Comparison of ENCODE assay signal across 8 mouse cellular contexts in the genomic region with DNA sequence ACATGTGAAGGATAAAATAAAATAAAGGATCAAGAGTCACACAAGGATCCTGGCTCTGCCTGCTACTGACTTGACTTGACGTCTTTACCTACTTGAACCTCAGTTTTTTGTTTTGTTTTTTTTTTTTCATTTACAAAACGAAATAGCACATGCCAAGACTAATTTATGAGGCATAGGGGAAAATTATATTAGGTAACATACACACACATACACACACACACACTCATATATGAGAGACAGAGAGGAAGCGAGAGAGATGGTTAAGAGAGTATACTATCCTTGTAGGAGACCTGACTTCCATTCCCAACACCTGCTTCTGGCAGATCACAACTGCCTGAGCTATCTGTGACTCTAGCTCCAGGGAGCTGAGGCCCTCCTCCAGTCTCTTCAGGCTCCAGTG. TPM values are rescaled to one million over a fixed set of nuclear protein-coding genes. Genes with fewer than 3 reads are reported as not detected.
DNase-seq lines count a peak whose midpoint lies in the region; ATAC-seq and TF ChIP-seq lines count a peak whose summit lies in the region.

A gene (minus strand): TSS at position 101 of the 400 bp plus-strand sequence.

- H3K36me3 ChIP-seq in intestine, embryonic 16.5 days (ENCODE audit: control insufficient read depth, insufficient read depth, low read length) = no peaks in the 10 kb centered on the region
- H3K36me3 ChIP-seq in midbrain, embryonic 12.5 days = 0 out of 2 replicates have a peak, but pooled peaks cover 13% of the 10 kb centered on the region

- WGBS in intestine, embryonic 16.5 days = 88% methylated on average over 3 of the region's 3 CpGs
- 88% methylated on average over 3 of the region's 3 CpGs for WGBS in midbrain, embryonic 12.5 days

- H3K27ac ChIP-seq in layer of hippocampus, adult 2 months = peak within 1 kb of the TSS; percentile 94
- H3K27ac ChIP-seq in intestine, embryonic 16.5 days (ENCODE audit: low read length) = no peak within 1 kb of the TSS
- H3K27ac ChIP-seq in midbrain, embryonic 12.5 days (replicated peaks) = no peak within 1 kb of the TSS

- peaks cover 3% of the 10 kb centered on the region for H3K27me3 ChIP-seq in intestine, embryonic 16.5 days (replicated peaks; ENCODE audit: control insufficient read depth, insufficient read depth, low read length)
- 0 out of 2 replicates have a peak, but pooled peaks cover 11% of the 10 kb centered on the region for H3K27me3 ChIP-seq in midbrain, embryonic 12.5 days

- H3K9me3 ChIP-seq in intestine, embryonic 16.5 days (ENCODE audit: control insufficient read depth, low read length) = no peaks in the 10 kb centered on the region
- no peaks in the 10 kb centered on the region for H3K9me3 ChIP-seq in midbrain, embryonic 12.5 days

- peaks cover 14% of the 10 kb centered on the region for H3K4me1 ChIP-seq in intestine, embryonic 16.5 days (ENCODE audit: control insufficient read depth, insufficient read depth, low read length)
- peaks cover 18% of the 10 kb centered on the region for H3K4me1 ChIP-seq in midbrain, embryonic 12.5 days

- intact Hi-C loops in gastrocnemius, postnatal 36 days (cut with DNase I) = no loop called here

- no peak for DNase-seq in layer of hippocampus, adult 2 months (ENCODE audit: low spot score in 2 of 2)
- DNase-seq in layer of hippocampus, adult 9-10 months (ENCODE audit: low spot score) = no peak
- DNase-seq in adrenal gland, postnatal 4 days (ENCODE audit: low spot score in 2 of 2) = no peak
- DNase-seq in gastrocnemius, postnatal 36 days = no peak
- DNase-seq in urinary bladder, postnatal 10 days (ENCODE audit: low spot score) = no peak
- no peak for DNase-seq in cerebellum, postnatal 36 days

- no peak within 1 kb of the TSS for H3K9ac ChIP-seq in intestine, embryonic 16.5 days (ENCODE audit: low read depth, low read length)
- H3K9ac ChIP-seq in midbrain, embryonic 12.5 days (replicated peaks) = no peak within 1 kb of the TSS

- H3K4me2 ChIP-seq in intestine, embryonic 16.5 days (ENCODE audit: low read depth, low read length) = no peak within 1 kb of the TSS
- peak within 1 kb of the TSS; percentile 96 for H3K4me2 ChIP-seq in midbrain, embryonic 12.5 days (replicated peaks)

- TF ChIP-seq CTCF in layer of hippocampus, adult 2 months (conservative IDR thresholded peaks at IDR 0.05) = no peak

- no peak for ATAC-seq in intestine, embryonic 16.5 days
- ATAC-seq in midbrain, embryonic 12.5 days (ENCODE audit: low FRiP score, low read depth) = no peak

- peak within 1 kb of the TSS; percentile 90 for H3K4me3 ChIP-seq in layer of hippocampus, adult 2 months
- no peak within 1 kb of the TSS for H3K4me3 ChIP-seq in intestine, embryonic 16.5 days (ENCODE audit: low read length)
- H3K4me3 ChIP-seq in midbrain, embryonic 12.5 days = 0 out of 2 replicates have a peak within 1 kb of the TSS, but pooled peaks have one; percentile 85

RNA-seq across cellular contexts. Expression of the gene that starts here (rescaled TPM):
- total RNA-seq in layer of hippocampus, adult 2 months (2021) = 100 to 1,000 TPM; 231 to 247 TPM
- 100 to 1,000 TPM; 176 to 202 TPM for total RNA-seq in adrenal gland, postnatal 4 days (2021)
- 10 to 100 TPM; 49.0 to 51.9 TPM for total RNA-seq in gastrocnemius, postnatal 36 days (2021)
- polyA plus RNA-seq in intestine, embryonic 16.5 days (2015; fragmentation: Nextera tagmentation; extraction: Ambion mirVana) = 18.9 and 19.7 TPM in 2 replicates
- polyA plus RNA-seq in midbrain, embryonic 12.5 days (2016; fragmentation: Nextera tagmentation; extraction: Ambion mirVana) = 78.3 and 79.3 TPM in 2 replicates
